Mouse (Mus musculus) stomach, embryonic 15.5 days (tissue): ENCODE results near the gene Fxyd6. TPM values are rescaled to one million over a fixed set of nuclear protein-coding genes. Genes with fewer than 3 reads are reported as not detected.

Source experiments
- ATAC-seq: fragments of 200-750 bp; cut with Nextera tagmentation; 2 replicates; pipeline ENCODE4 v1.8.0; 2017; ENCODE audit warnings: low read depth, moderate number of reproducible peaks, moderate TSS enrichment; ENCODE audit not compliant: insufficient read depth, low FRiP score
- H3K27ac ChIP-seq: fragments of 300-500 bp; sonication (generic); 2 replicates; pipeline ENCODE4 v1.5.1; 2015; ENCODE audit warnings: mild to moderate bottlenecking, inconsistent platforms
- H3K27me3 ChIP-seq: fragments of 300-500 bp; sonication (generic); replicated peaks from 2 replicates; pipeline ENCODE4 v1.6.1; 2015; ENCODE audit warnings: inconsistent platforms
- H3K36me3 ChIP-seq: fragments of 300-500 bp; sonication (generic); 2 replicates; pipeline ENCODE4 v1.6.1; 2015; ENCODE audit warnings: inconsistent platforms
- H3K4me1 ChIP-seq: fragments of 300-500 bp; sonication (generic); 2 replicates; pipeline ENCODE4 v1.6.1; 2015; ENCODE audit warnings: inconsistent platforms
- H3K4me2 ChIP-seq: fragments of 300-500 bp; sonication (generic); 2 replicates; pipeline ENCODE4 v1.6.1; 2015; ENCODE audit warnings: mild to moderate bottlenecking, inconsistent platforms
- H3K4me3 ChIP-seq: fragments of 300-500 bp; sonication (generic); replicated peaks from 2 replicates; pipeline ENCODE4 v1.5.1; 2015; ENCODE audit warnings: inconsistent platforms
- H3K9ac ChIP-seq: fragments of 300-500 bp; sonication (generic); 2 replicates; pipeline ENCODE4 v1.6.1; 2015; ENCODE audit warnings: inconsistent platforms
- H3K9me3 ChIP-seq: fragments of 300-500 bp; sonication (generic); 2 replicates; pipeline ENCODE4 v1.6.1; 2016; ENCODE audit warnings: inconsistent platforms
- WGBS: fragments of 180-500 bp; shearing (Covaris S2); methylation state at CpG from one replicate; pipeline ENCODE4 v1.1.7; 2015; 5-methylcytosine and 5-hydroxymethylcytosine counted together
- polyA plus RNA-seq: library from polyadenylated mRNA; unstranded; fragments of >200 nt; fragmentation: Nextera tagmentation; extraction: Ambion mirVana; gene quantifications from 2 replicates; pipeline ENCODE4 v1.2.1, GENCODE M21; 2015

Fxyd6 gene
- polyA plus RNA-seq, 1 experiment from 2014 or later: 63.8 TPM

GRCm38 (mm10) chr9:45380411-45381251, 10.6 kb downstream of the Fxyd6 start:
- Histone ChIP-seq H3K4me2 (no peak overlapping the region), H3K9ac (no peak overlapping the region), H3K4me3 (no peak overlapping the region), H3K27me3 (no peaks in the 10 kb centered on the region), H3K27ac (no peak overlapping the region), H3K4me1 (no peaks in the 10 kb centered on the region), H3K36me3 (no peaks in the 10 kb centered on the region), H3K9me3 (no peaks in the 10 kb centered on the region)
- ATAC-seq: no peak
- 47% methylated on average over 10 of the region's 10 CpGs for WGBS

- H3K27ac ChIP-seq: no peak overlapping the region
- no peak overlapping the region for H3K4me2 ChIP-seq
- no peaks in the 10 kb centered on the region for H3K9me3 ChIP-seq
- H3K27me3 ChIP-seq: no peaks in the 10 kb centered on the region
- no peaks in the 10 kb centered on the region for H3K4me1 ChIP-seq
- 69% methylated on average over 5 of the region's 5 CpGs for WGBS
- H3K9ac ChIP-seq: no peak overlapping the region
- no peak overlapping the region for H3K4me3 ChIP-seq
- ATAC-seq: no peak
- no peaks in the 10 kb centered on the region for H3K36me3 ChIP-seq
Observed at GRCm38 (mm10) chr9:45382336-45382735, 12.4 kb downstream of the Fxyd6 start.

- 83% methylated on average over 5 of the region's 5 CpGs for WGBS
- ATAC-seq: no peak
- Histone ChIP-seq H3K4me2 (no peak overlapping the region), H3K4me1 (no peaks in the 10 kb centered on the region), H3K9ac (no peak overlapping the region), H3K27me3 (no peaks in the 10 kb centered on the region), H3K4me3 (no peak overlapping the region), H3K27ac (no peak overlapping the region), H3K36me3 (no peaks in the 10 kb centered on the region), H3K9me3 (no peaks in the 10 kb centered on the region)
Observed at GRCm38 (mm10) chr9:45382834-45383233, 12.8 kb downstream of the Fxyd6 start.

GRCm38 (mm10) chr9:45383883-45384282, 13.9 kb downstream of the Fxyd6 start:
- 92% methylated on average over 6 of the region's 6 CpGs for WGBS
- no peak overlapping the region for H3K27ac ChIP-seq
- no peak for ATAC-seq

GRCm38 (mm10) chr9:45386698-45387097, 16.7 kb downstream of the Fxyd6 start:
- Histone ChIP-seq H3K4me1 (no peaks in the 10 kb centered on the region), H3K9ac (no peak overlapping the region), H3K27me3 (no peaks in the 10 kb centered on the region), H3K4me2 (no peak overlapping the region), H3K36me3 (no peaks in the 10 kb centered on the region), H3K9me3 (no peaks in the 10 kb centered on the region), H3K27ac (no peak overlapping the region), H3K4me3 (no peak overlapping the region)
- 76% methylated on average over 5 of the region's 5 CpGs for WGBS
- ATAC-seq: no peak

More at GRCm38 (mm10) chr9:45383883-45384282, 13.9 kb downstream of the Fxyd6 start:
- no peak overlapping the region for H3K9ac ChIP-seq
- no peak overlapping the region for H3K4me2 ChIP-seq
- H3K9me3 ChIP-seq: no peaks in the 10 kb centered on the region
- H3K4me1 ChIP-seq: no peaks in the 10 kb centered on the region
- no peaks in the 10 kb centered on the region for H3K27me3 ChIP-seq
- no peaks in the 10 kb centered on the region for H3K36me3 ChIP-seq
- no peak overlapping the region for H3K4me3 ChIP-seq

- Histone ChIP-seq H3K4me3 (no peak overlapping the region), H3K9me3 (no peaks in the 10 kb centered on the region), H3K36me3 (no peaks in the 10 kb centered on the region), H3K9ac (no peak overlapping the region), H3K27me3 (no peaks in the 10 kb centered on the region), H3K4me1 (no peaks in the 10 kb centered on the region), H3K4me2 (no peak overlapping the region), H3K27ac (no peak overlapping the region)
- 38% methylated on average over 12 of the region's 12 CpGs for WGBS
- ATAC-seq: no peak
Observed at GRCm38 (mm10) chr9:45388385-45388994, 18.5 kb downstream of the Fxyd6 start.

GRCm38 (mm10) chr9:45389596-45389995, 19.6 kb downstream of the Fxyd6 start:
- Histone ChIP-seq H3K27ac (no peak overlapping the region), H3K4me1 (no peaks in the 10 kb centered on the region), H3K9me3 (no peaks in the 10 kb centered on the region), H3K36me3 (no peaks in the 10 kb centered on the region), H3K27me3 (no peaks in the 10 kb centered on the region), H3K4me3 (no peak overlapping the region), H3K9ac (no peak overlapping the region), H3K4me2 (no peak overlapping the region)
- no peak for ATAC-seq
- WGBS: 87% methylated on average over 8 of the region's 8 CpGs

GRCm38 (mm10) chr9:45391299-45391698, 21.3 kb downstream of the Fxyd6 start:
- Histone ChIP-seq H3K4me3 (no peak overlapping the region), H3K9ac (no peak overlapping the region), H3K9me3 (no peaks in the 10 kb centered on the region), H3K27me3 (no peaks in the 10 kb centered on the region), H3K36me3 (no peaks in the 10 kb centered on the region), H3K4me2 (no peak overlapping the region), H3K4me1 (no peaks in the 10 kb centered on the region), H3K27ac (no peak overlapping the region)
- WGBS: 64% methylated on average over 7 of the region's 7 CpGs
- ATAC-seq: no peak

- no peak overlapping the region for H3K4me3 ChIP-seq
- no peak overlapping the region for H3K27ac ChIP-seq
- no peak overlapping the region for H3K4me2 ChIP-seq
- H3K36me3 ChIP-seq: no peaks in the 10 kb centered on the region
- no peak for ATAC-seq
- H3K9me3 ChIP-seq: no peaks in the 10 kb centered on the region
- no peaks in the 10 kb centered on the region for H3K27me3 ChIP-seq
- WGBS: 89% methylated on average over 6 of the region's 6 CpGs
- no peak overlapping the region for H3K9ac ChIP-seq
- no peaks in the 10 kb centered on the region for H3K4me1 ChIP-seq
Observed at GRCm38 (mm10) chr9:45395218-45395617, 25.2 kb downstream of the Fxyd6 start.

GRCm38 (mm10) chr9:45395796-45396195, 25.8 kb downstream of the Fxyd6 start:
- 50% methylated on average over 3 of the region's 3 CpGs for WGBS
- no peaks in the 10 kb centered on the region for H3K4me1 ChIP-seq
- no peak overlapping the region for H3K9ac ChIP-seq
- H3K36me3 ChIP-seq: no peaks in the 10 kb centered on the region
- no peak overlapping the region for H3K4me3 ChIP-seq
- H3K4me2 ChIP-seq: no peak overlapping the region
- no peaks in the 10 kb centered on the region for H3K9me3 ChIP-seq
- H3K27ac ChIP-seq: no peak overlapping the region
- no peak for ATAC-seq
- H3K27me3 ChIP-seq: no peaks in the 10 kb centered on the region

- Histone ChIP-seq H3K9me3 (no peaks in the 10 kb centered on the region), H3K9ac (no peak overlapping the region), H3K36me3 (no peaks in the 10 kb centered on the region), H3K27me3 (no peaks in the 10 kb centered on the region), H3K4me1 (no peaks in the 10 kb centered on the region), H3K4me2 (no peak overlapping the region), H3K27ac (no peak overlapping the region), H3K4me3 (no peak overlapping the region)
- ATAC-seq: no peak
- 39% methylated on average over 1 of the region's 1 CpGs for WGBS
Observed at GRCm38 (mm10) chr9:45398336-45398735, 28.4 kb downstream of the Fxyd6 start.

- Histone ChIP-seq H3K4me2 (no peak within 1 kb of the TSS), H3K4me1 (no peaks in the 10 kb centered on the region), H3K27me3 (no peaks in the 10 kb centered on the region), H3K27ac (no peak within 1 kb of the TSS), H3K4me3 (no peak within 1 kb of the TSS), H3K36me3 (no peaks in the 10 kb centered on the region), H3K9me3 (no peaks in the 10 kb centered on the region), H3K9ac (no peak within 1 kb of the TSS)
- 80% methylated on average over 4 of the region's 4 CpGs for WGBS
- no peak for ATAC-seq
Observed at GRCm38 (mm10) chr9:45399434-45399833, 29.4 kb downstream of the Fxyd6 start, which contains the start of gene Fxyd2. TSS of gene Fxyd2 (plus strand) at chr9:45399669.
